Mouse (Mus musculus) NIH3T3 (cell line): ENCODE data around the gene Abcf2.

Source experiments
- DNase-seq: peaks from one replicate; pipeline ENCODE4 v3.0.0-alpha.2; 2012; ENCODE audit warnings: low read depth

Abcf2 gene

GRCm38 (mm10) chr5:24526190-24526888 is 50.9 kb downstream of the Abcf2 start:
- no peak for DNase-seq

DNA sequence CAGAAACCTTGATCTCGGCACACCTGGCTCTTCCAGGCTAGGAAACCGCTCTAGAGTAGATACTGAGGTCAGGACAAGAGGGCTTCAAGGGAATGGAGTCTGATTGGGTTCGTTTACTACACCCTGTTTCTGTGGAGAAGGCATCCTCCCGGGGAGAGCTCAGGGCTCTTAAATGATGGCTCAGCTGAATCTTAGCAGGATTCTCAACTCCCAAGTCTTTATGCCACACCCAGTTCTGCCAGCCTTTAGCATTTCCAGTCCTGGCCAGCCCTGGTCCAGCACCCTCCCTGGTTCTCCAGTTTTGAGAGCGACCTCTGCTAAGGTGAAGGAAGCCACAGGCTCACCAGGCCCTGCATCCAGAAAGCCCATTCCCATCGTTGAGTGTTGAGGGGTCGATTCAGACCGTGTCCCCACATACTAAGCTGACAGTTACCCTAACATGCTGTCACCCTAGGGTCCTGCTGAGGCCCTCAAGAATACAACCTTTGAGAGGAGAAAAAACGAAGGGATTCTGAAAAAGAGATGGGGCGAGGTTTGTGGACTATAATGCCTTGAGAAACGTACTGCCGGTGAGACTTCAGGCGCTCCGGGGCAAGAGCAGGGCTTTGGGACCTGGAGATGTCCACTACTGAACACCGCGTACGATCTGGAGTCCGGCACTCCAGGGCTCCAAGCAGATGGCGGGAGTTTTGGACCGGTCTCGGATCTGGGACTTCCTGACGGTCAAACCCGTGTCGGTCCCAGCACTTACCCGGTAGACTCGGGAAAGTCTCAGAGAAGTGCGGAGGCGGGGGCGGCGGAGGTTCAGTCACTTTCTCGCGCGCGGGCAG is 51.7 kb downstream of the Abcf2 start:
- DNase-seq, result no peak

DNA sequence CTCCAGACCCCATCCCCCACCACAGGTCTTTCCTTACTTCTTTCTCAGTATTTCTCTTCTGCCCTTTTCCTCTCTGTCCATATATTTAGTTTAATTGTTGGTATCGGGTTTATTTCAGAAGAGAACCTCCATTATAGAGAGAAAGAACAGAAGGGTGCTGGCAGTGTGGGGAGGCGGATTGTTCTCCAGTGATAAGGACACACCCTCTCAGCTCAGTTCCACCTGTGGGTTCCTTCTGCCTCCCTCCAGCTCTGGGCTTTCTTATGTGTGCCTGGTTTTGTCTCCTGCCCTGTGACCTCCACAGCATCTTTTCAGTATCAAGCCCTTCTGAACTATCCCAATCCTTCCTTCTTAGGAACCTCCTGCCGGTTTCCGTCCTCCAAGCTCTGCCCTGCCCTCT is 52.7 kb downstream of the Abcf2 start:
- no peak for DNase-seq

- DNase-seq, result no peak
Observed at GRCm38 (mm10) chr5:24523806-24524205, 53.5 kb downstream of the Abcf2 start.

DNA sequence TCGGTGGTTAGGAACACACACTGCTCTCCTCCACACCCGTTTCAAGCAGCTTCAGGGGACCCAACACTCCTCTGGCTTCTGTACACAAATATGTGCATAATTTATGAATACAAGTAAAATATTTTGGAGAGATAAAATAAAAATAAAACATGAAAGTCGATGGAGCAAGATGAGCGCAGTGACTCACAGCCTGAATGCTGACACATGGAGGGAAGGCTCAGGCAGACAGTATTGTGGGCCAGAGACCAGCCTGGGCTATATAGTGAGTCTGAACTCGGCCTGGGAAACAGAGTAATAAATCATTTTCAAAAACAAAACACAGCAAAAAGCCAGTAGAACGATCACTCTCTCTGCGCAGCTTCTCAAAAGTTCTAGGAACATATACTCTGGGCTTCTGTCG is 55.9 kb downstream of the Abcf2 start:
- no peak for DNase-seq
